10 mouse cellular contexts compared by ENCODE assay signal in the genomic region with DNA sequence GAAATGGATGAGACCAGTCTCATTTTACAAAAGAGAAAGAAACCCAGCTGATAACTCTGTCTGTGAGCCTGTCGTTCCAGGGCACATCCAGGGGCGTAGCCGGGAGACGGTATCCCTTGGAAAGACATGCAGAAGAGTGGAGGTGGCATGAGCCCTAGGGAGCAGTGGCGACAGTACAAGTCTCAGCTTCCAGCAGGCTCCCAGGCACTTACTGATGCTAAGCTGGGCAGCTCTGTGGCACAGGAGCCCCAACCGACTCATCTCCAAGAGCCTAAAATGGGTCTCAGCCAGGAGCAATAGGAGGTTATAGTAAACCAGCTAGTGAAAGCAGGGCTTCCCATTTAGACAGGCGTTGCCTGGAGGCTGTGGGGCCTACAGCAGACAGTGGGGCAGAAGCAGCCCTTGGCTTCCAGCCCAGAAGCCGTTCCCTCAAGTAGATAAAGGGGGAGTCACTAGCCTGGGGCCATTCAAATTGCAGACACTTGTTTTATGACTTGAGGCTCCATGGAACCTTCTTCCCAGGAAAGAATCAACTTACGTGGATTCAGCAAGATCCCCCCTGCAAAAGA. TPM values are rescaled to one million over a fixed set of nuclear protein-coding genes. Genes with fewer than 3 reads are reported as not detected.
A peak's percentile ranks its signal among the peaks of the same experiment; 100 is the strongest.
DNase-seq lines count a peak whose midpoint lies in the region; ATAC-seq lines count a peak whose summit lies in the region.
"Had no signal": no experiment of that assay in that cellular context is flagged by ENCODE, and none has a peak within 500 bp of the region (broad histone marks: within the 10 kb centered on the region; RNA-seq: fewer than 3 reads in every experiment).

No protein-coding gene starts in this region.

- H3K4me2 ChIP-seq in heart, embryonic 12.5 days, result no peak overlapping the region
- no peak overlapping the region for H3K4me2 ChIP-seq in hindbrain, embryonic 15.5 days

- WGBS in heart, embryonic 12.5 days, result 54% methylated on average over 9 of the region's 9 CpGs
- 46% methylated on average over 9 of the region's 9 CpGs for WGBS in hindbrain, embryonic 15.5 days

- H3K36me3 ChIP-seq in heart, embryonic 12.5 days, result peaks cover 29% of the 10 kb centered on the region
- H3K36me3 ChIP-seq in hindbrain, embryonic 15.5 days, result peaks cover 48% of the 10 kb centered on the region

- no peak for ATAC-seq in heart, embryonic 12.5 days (ENCODE audit: insufficient number of reproducible peaks, low FRiP score)
- ATAC-seq in hindbrain, embryonic 15.5 days (ENCODE audit: low FRiP score, low read depth), result peak; percentile 77
- ATAC-seq: Patski had no signal

- no peak overlapping the region for H3K4me3 ChIP-seq in heart, embryonic 12.5 days
- no peak overlapping the region for H3K4me3 ChIP-seq in hindbrain, embryonic 15.5 days

- DNase-seq in heart, postnatal 25 days (ENCODE audit: low spot score), result no peak
- peak; percentile 60 to 74 for DNase-seq in spleen, postnatal 4 days (ENCODE audit: low spot score in 2 of 2)
- DNase-seq in spleen, postnatal 14 days (ENCODE audit: low spot score in 2 of 2), result no peak
- no peak for DNase-seq in thymus, adult 18-20 months
- no peak for DNase-seq in kidney, adult 11 months
- no peak for DNase-seq in thymus, postnatal 14 days

- H3K27me3 ChIP-seq in heart, embryonic 12.5 days (replicated peaks), result no peaks in the 10 kb centered on the region
- no peaks in the 10 kb centered on the region for H3K27me3 ChIP-seq in hindbrain, embryonic 15.5 days
- H3K27me3 ChIP-seq: Patski had no signal

- intact Hi-C loops in heart, postnatal 25 days (cut with DNase I), result no loop called here

- H3K9ac ChIP-seq in heart, embryonic 12.5 days, result no peak overlapping the region
- no peak overlapping the region for H3K9ac ChIP-seq in hindbrain, embryonic 15.5 days

- peak overlapping the region; percentile 41 for H3K27ac ChIP-seq in heart, embryonic 12.5 days (ENCODE audit: poor library complexity, severe bottlenecking)
- peak overlapping the region; percentile 50 for H3K27ac ChIP-seq in hindbrain, embryonic 15.5 days (replicated peaks)
- H3K27ac ChIP-seq: macrophage had no signal

- peaks cover 25% of the 10 kb centered on the region for H3K4me1 ChIP-seq in heart, embryonic 12.5 days (replicated peaks)
- peaks cover 23% of the 10 kb centered on the region; the same call in 1 of the 2 replicates for H3K4me1 ChIP-seq in hindbrain, embryonic 15.5 days (replicated peaks)

- no peaks in the 10 kb centered on the region for H3K9me3 ChIP-seq in heart, embryonic 12.5 days (replicated peaks)
- no peaks in the 10 kb centered on the region for H3K9me3 ChIP-seq in hindbrain, embryonic 15.5 days

RNA-seq across cellular contexts. Expression of gene Lpin1, which starts 33.0 kb away (rescaled TPM):
- 6.5 and 6.9 TPM in 2 replicates for polyA plus RNA-seq in heart, embryonic 12.5 days (2016; fragmentation: Nextera tagmentation; extraction: Ambion mirVana)
- total RNA-seq in heart, postnatal 25 days (2021), result 100 to 1,000 TPM; 161 to 169 TPM
- polyA plus RNA-seq in hindbrain, embryonic 15.5 days (2015; fragmentation: Nextera tagmentation; extraction: Ambion mirVana), result 15.9 and 17.0 TPM in 2 replicates

Comparison
In these comparisons a context has a peak if more than half of its experiments do, and no peak if none do; other contexts are left out.
1. DNase-seq: peak in spleen, postnatal 4 days (2 of 2); none in heart, postnatal 25 days (single experiment), spleen, postnatal 14 days (0 of 2), thymus, adult 18-20 months (0 of 2), kidney, adult 11 months (single experiment) and thymus, postnatal 14 days (single experiment).